Mouse (Mus musculus): ENCODE results near the gene Lhx6.

The Lhx6 gene

GRCm38 (mm10) chr2:36034898-36035297, 70.3 kb downstream of the Lhx6 start:
- no peak for DNase-seq

GRCm38 (mm10) chr2:36033966-36034365, 71.2 kb downstream of the Lhx6 start:
- DNase-seq, result no peak

DNA sequence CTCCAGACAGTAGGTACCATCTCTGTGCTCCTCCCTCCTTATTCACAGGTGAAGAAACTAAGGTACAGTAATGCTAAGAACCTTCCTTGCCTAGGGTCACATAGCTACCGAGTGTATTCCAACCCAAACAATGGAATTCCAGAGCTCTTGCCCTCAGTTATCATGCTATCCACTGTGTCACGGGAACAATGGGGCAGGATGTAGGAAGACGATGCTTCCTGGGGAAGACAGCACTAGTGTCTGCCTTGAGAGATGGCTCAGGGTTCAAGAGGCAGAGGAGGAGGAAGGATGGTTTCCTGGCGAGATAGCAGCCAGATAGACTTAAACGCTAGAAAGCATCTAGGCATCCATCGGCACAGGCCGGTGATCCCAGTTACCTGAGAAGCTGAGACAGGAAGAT, 72.3 kb downstream of the Lhx6 start:
- DNase-seq, result peak in 1 of 2 experiments; percentile 27

Data from kidney, postnatal 36 days (tissue).